Mouse (Mus musculus) heart, postnatal 25 days (tissue): ENCODE data around the gene Igfbp2. TPM values are rescaled to one million over a fixed set of nuclear protein-coding genes. Genes with fewer than 3 reads are reported as not detected.

Experiments
- DNase-seq: peaks from one replicate; pipeline ENCODE4 v3.0.0; 2022; ENCODE audit warnings: low spot score
- intact Hi-C: fragments of 180-260 bp; cut with DNase I; formaldehyde crosslinking; loops from one replicate; pipeline ENCODE4 v1.15.1; 2025
- total RNA-seq, 2 experiments: library from RNA; stranded (reverse); gene quantifications; 2 replicates each; pipeline ENCODE4 v1.2.3; 2021

The Igfbp2 gene
- total RNA-seq, result not detected

DNA sequence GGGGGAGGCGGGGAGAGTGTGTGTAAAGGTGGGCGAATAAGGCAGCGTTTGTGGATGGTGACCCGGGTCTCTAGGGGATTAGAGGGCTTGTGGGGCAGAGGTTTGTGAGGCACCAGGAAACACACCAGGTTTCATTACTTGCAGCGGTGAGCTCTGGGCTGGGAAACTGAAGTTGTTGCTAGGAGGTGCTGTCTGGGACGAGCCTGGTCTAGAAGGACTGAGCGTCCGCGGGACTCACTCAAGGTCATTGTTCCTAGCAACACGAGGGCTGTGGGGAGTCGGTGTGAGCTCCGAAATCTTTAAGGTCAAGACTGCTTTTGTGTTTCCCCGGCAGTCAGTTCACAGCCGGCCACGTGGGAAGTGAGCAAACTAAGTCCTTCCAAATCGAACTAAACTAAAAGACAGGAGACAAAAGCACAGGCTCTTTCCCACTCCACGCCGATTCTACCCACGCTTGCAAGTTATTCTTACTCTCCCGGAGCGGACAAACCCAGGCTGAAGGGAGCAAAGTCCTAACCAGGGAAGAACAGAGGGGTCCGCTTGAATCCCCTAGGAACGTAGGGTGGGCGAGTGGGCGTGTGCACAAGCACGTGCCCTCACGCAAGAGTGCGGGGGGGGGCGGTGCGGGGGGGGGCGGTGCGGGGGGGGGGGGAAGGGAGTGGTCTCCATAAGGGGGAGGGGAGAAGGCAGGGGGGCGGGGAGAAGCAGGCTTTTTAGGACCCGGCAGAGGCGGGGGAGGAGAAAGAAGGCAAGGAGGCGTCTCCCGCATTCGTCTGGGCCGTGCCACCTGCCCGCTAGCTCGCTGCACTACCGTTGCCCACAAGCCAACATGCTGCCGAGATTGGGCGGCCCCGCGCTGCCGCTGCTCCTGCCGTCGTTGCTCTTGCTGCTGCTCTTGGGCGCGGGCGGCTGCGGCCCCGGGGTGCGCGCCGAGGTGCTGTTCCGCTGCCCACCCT is at the start of gene Igfbp2:
TSS of gene Igfbp2 (plus strand) at position 753 of the 956 bp plus-strand sequence.
- intact Hi-C loops, result no loop called here

DNA sequence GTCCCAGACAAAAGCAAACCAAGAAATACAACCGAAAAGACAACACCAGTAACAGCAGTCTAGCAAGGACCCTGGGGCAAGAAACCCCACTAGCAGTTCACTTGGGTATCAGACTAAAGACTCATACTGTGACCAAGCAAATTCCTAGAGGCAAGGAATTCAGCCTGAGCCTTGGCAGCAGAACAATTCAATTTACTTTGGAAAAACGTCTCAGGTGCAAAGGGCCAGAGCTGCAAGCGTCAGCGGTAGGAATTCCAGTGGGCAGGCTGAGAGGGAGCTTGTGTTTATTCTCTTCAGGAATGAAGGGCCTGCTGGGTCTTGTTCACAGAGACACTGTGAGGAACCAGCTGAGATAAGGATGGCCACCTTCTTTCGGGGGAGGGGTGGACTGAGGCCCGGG is 45.5 kb upstream of the Igfbp2 start:
- intact Hi-C loops, result no loop called here
- DNase-seq, result no peak

More for the DNA sequence above, at the start of gene Igfbp2:
- no peak for DNase-seq

DNA sequence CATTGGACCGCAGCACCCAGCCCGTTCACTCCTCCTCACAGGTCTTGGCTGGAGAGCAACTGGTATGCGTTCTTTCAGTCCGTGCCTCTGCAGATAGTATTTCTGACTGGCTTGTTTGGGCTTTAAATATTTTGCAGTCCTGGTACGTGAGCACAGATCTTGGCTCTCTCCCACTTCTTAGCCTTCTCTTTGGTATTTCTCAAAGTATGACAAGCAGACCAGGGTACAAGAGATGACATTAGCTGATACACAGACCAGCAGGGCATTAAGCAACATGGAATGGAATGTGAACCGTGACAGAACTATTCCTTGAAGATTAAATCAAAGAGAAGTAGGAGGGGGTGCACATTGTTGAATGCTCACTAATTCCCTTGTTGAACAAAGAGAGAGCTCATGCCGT is 43.6 kb upstream of the Igfbp2 start:
- intact Hi-C loops, result no loop called here
- no peak for DNase-seq

DNA sequence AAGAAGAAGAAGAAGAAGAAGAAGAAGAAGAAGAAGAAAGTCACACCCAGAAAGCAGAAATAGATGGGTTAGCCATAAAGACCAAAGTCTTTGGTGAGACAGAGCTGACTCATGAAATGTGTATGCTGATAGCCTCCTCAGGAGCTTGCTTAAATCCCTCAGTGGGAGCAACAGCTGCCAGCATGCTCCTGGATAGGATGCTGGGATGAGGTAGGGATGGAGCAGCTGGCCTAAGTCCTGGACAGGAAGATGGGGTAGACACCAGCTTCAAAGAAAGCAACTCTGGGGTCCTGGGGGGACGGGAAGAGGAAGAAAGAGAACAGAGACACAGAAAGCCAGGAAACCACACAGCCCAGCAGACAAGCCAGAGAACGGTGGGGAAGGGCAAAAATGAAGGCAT is 41.0 kb upstream of the Igfbp2 start:
- intact Hi-C loops, result no loop called here
- no peak for DNase-seq

DNA sequence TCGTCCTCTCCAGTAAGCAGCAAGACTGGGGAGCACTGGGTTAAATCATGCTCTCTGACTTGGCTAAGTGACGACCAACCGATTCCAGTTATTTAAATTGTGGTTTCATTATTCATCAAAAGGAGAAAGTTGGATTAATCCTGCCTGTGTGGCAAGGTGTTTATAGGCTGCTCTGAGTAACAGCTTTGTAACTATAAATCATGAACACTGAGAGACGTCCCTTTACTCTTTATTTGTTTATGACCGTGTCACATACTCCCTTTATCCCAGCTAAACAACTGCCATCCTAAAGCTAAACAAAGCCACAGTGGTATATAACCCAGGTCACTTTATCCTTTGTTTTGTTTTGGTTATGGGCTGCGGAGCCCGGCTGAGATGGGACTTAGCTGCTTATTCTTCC is 40.3 kb upstream of the Igfbp2 start:
- DNase-seq, result no peak
- intact Hi-C loops, result no loop called here

DNA sequence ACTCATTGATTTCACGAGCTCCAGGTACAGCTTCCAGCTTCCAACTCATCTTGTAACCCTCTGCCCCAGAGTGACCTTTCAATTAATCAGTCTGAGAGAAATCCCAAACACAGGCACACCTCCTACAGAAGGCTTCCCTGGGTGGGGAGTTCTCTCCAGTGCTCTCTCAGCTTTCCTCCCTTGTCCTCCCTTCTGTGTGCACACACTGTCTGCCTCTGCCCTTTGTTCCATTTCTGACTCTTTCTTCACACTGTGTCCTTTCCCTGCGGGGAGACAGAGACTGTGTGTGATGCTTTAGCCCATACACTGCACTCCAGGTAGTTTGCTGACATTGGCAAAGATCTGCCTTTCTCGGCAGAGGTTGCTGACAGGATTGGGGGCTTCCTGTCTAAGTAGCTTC is 33.6 kb upstream of the Igfbp2 start:
- intact Hi-C loops, result no loop called here
- no peak for DNase-seq

DNA sequence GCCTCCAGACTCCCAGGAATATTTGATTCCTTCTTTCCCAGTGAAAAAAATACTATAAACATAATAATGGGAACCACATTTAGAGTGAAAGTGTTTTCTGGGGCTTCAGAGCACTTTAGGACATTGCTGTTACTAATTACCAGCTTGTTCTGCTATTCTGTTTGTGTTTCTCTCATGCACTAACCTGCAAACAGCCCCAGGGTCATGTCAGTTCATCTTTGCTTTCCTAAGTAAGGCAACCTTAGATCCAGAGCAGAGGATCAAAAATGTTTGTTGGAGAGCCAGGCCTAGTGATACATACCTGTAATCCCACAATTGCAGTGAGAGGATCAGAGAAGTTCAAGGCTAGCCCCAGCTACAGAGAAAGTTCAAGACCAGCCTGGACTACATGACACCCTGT is 32.6 kb upstream of the Igfbp2 start:
- DNase-seq, result no peak
- intact Hi-C loops, result no loop called here

DNA sequence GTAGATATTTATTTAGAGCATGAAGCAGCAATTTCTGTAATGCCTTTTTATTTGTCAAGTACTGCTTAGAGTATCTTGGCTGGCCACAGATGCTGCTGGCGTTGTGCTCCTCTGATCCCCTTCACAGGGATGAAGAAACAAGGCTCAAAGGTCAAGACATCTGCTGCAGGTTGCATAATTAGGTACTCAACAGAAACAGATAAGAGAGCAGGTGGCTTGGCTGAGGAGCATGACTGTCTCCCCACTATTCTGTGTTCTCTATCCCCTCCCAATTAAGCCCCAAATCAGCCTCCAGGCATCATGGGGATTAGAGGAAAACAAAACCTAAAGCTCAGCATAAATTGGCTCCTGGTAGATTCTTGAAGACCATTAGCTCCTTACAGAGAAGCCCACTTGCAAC is 32.0 kb upstream of the Igfbp2 start:
- DNase-seq, result no peak
- intact Hi-C loops, result no loop called here

DNA sequence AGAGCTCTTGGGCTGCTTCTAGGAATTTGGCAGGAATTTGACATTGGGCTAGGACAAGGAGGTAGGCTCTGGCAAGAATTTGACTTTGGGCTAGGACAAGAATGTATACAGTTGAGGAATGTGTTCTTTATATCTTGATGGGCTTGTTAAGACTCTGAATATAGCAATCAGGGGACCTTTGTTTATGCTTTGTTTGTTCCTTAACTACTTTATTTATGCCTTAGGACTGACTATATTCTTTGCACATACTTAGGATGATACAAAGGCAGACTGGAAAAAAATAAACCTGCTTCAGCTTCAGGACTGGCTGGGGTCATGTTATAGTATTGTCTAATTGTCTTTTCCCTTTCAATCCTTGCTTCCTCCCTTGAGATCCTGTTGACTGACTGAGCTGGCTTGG is 31.1 kb upstream of the Igfbp2 start:
- DNase-seq, result no peak
- intact Hi-C loops, result no loop called here

DNA sequence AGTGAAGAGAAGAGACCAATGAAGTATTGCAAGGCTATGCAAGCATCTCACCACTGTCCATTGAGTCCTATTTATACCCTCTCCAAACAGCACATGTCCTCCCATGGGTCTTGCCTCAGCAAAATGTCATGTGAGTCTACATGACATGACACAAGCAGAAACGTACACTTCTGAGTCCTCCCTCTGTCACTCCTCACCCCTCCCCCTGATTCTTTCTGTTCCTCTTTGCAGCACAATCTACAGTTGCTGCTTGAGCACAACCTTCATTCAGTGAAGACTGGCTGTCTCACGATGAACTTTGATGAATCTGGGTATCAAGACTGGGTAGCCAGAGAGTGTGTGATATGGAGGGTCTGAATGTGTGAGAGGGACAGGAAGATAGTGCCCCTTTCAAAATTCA is 28.2 kb upstream of the Igfbp2 start:
- intact Hi-C loops, result no loop called here
- DNase-seq, result no peak

DNA sequence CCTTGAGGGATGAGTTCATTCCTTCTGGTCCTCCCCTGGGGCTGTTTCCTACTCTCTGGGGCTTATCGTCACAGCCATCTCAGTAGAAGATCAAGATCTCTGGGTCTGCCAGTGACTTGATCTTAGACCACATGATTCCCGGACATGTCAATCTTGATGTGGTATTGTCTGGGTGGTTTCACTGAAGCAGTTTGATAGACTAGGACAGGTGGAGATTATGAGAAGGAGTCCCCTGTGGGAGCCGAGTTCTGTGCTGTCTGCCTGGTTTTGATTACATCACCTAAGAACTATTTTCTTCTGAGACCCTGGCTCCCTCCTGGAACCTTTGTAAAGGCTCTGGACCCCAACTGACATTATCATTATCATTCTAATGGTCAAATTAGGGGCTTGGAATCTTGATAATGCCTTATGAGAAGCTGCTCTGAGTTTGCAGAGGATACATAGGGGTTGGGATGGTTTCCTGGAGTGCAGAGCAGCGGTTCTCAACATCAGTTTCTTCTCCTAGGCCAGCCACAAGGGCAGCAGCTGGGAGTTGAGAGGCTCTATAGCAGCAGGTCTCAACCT is 27.1 kb upstream of the Igfbp2 start:
- intact Hi-C loops, result no loop called here
- no peak for DNase-seq

DNA sequence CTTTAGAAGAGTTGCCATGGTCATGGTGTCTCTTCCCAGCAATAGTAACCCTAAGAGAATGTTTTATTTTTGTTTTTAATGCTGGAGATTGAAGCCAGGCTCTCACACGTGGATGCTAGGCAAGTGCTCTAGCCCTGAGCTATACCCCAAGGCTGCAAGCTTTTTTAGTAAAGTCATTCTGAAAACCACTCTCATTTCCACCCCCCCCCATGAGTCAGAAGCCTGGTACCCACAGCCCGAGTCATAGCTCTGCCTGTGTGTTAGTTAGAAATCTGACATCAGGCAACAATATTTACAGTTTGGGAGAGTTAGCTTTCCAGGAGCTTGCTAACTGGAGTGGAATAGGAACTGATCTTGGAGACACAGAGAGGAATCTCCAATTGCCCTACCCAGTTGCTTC is 25.9 kb upstream of the Igfbp2 start:
- DNase-seq, result no peak
- intact Hi-C loops, result no loop called here

DNA sequence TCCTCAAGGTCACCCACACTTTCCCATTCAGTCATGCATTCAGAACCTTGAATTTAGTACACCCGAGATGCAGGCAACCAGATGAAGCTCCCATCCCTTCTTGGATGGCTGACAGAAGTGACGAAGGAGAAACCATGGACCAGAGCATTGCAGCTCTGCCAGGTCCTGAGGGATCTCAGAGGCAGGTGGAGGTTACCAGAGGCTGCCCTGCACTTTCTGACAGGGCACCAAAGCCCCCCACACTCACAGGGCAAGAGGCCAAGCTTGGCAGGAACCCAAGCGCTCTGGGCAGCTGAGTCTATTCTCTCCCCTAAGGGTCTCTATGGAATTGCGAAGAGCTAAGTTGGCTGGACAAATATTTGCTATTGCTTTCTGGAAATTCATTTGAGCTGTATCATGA is 20.3 kb upstream of the Igfbp2 start:
- intact Hi-C loops, result no loop called here
- no peak for DNase-seq

DNA sequence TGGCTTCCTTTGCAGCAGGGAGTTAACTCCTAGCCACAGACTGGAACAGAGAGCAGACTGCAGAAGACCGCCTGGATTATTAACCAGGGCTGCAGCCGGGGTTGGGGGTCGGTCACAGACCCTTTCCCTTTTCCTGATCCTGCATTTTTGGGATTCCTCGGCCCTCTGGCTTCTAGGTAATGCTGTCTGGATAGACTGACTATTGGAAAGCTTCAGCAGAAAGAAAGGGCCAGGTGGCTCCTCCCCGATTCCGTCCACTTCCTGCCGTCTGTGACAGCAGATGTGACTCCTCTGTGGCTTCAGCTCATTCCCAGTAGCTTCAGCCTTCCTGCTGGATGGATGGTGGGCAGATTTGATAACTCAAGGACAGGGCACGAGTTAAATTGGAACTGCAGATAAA is 19.3 kb upstream of the Igfbp2 start:
- intact Hi-C loops, result no loop called here
- DNase-seq, result no peak

DNA sequence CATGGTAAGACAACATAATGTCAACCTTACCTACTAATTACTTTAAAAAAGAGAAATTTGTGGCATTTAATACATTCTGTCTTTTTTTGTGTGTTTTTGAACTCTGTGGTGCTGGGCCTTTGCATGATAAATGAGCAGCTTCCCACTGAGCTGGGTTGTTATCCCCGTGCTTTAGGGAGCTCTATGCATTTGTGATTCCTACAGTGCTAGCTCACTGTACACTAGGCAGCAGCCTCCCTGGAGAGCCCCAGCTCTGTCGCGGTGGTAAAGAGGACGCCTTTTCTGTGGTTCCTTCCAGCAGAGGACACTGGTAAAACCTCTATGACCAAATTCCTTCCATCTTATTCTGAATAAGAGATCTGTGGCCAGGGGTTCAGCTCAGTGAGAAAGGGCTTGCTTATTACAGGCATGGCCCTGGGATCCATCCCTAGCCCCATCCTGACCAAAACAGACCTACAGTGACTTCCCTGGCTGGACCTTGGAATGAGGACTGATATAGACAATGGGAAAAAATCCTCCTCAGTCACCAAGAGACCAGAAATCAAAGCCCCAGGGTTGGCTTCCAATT is 18.7 kb upstream of the Igfbp2 start:
- intact Hi-C loops, result no loop called here
- DNase-seq, result no peak

DNA sequence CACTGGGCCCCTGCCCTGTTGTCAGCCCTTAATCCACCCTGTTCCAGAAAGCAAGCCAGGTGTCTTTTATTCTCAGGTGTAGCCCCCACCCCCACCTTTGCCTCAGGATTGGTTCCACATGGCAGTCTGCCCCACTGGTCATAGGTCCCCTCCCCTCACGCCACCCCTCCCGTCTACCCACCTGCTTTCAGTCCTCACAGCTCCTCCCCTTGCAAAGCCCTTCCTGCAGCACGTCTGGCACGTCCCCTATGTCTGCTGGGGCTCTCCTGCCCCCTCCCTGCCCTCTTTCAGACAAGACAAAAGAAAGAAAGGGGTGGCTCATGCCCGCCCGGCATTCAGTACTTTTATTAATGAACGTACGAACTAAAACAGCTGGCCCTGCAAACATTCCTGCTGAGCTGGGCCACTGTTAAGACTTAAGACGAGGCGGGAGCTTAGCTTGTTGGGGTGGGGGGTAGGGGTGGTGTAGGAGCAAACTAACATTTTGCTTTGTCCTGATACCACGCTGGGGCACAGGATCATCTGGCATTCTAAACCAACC is 18.2 kb upstream of the Igfbp2 start:
- DNase-seq, result no peak
- intact Hi-C loops, result no loop called here

DNA sequence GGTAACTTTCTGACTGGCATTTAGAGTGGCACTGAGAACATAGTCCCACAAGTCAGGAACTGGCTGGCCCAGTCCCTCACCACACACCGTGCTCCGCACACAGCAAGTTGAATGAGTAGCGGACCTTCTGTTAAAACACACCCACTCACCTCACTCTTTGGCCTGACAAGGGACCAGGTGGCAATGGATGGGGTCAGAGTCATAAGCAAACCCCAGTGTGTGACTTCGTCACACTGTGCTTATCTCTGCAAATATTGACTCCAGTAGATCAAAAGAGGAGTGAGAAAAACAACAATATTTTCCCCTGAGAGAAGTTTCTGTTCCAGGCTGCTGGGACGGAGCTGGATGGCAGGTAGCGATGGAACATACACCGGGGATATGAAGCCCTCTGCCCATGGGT is 15.0 kb upstream of the Igfbp2 start:
- intact Hi-C loops, result no loop called here

DNA sequence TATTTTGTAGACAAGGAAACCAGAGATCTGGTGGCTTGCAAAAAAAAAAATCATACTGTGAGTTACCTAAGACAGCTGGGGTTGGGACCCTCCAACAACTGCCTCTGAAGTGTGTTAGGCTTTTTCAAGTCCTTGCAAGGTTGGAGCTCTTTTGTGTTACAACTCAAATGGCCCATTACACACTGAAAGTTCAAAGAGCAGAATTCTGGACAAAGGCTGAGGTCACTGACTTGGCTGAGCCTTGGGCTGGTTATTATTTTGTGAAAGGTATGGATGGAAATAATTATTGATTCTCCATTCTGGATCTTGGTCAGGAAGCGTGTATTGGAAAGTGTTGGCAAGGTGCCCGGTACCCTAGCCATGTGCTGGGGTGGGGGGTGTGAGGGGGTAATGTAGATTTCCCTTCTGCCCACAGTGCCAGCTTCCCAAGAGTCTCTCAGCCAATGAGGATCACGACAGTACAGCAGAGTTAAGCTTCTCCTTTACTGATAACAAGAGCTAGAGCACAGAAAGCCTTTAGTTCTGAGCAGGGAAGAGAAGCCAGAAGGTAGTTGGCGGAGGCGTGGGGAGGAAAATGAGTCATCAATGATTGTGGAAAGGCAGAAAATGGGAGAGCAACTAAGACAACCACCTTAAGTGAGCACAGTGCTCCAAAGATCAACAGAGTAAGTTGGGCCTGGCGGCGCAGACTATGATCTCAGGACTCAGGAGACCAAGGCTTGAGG is 14.2 kb upstream of the Igfbp2 start:
- no peak for DNase-seq
- intact Hi-C loops, result no loop called here

More for the DNA sequence above, 15.0 kb upstream of the Igfbp2 start:
- no peak for DNase-seq

DNA sequence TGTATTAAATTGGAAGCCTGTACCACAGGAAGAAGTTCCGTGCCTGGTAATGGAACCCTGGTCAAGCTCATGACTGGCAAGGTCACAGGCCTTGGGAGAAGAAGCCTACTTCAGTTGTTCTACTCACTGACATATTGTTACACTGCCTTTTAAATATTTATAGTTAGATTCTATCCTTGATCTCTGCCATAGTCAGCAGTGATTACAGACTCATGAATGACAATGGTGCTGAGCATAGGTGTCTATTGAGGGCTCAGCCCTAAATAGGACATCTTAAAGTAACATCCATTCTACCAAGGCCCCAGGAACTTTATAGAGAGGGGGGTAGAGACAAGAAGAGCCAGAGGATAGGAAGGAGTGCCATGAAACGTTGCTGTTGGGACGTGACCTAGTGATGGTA is 13.2 kb upstream of the Igfbp2 start:
- DNase-seq, result no peak
- intact Hi-C loops, result no loop called here

DNA sequence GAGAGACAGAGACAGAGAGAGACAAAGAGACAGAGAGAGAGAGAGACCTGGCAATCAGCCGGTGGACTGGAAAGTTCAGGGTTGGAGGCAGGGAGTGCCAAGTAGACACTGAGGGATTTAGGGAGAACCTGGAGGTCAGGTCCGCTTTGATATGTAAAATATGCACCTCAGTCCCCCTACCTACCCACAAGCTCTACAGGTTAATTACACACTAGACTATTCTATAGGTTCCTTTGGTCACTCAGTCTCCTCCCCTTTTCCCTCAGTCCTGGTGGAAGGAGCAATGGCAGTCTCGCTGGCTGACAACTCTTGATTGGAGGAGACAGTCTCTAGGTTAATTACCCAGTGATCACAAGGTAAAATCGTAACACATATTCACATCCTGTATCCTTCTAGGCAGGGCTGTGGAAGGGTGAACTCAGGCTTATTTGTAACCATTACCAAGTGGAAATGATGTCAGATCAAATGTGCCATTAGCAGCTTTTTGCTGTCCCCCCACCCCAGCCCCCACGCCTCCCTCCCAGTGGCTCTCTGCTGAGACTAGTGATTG is 11.1 kb upstream of the Igfbp2 start:
- DNase-seq, result no peak
- intact Hi-C loops, result no loop called here
